Mouse (Mus musculus) mature B cell (primary cell): ENCODE measurements around the gene Rsf1.

Experiments used
- in situ Hi-C: fragments of 300-500 bp; cut with MboI; formaldehyde crosslinking; loops from 2 replicates; pipeline ENCODE4 v1.14.3; 2019

Rsf1 gene

GRCm38 (mm10) chr7:97579067-97579975, at the start of gene Rsf1, which contains the start of gene Aamdc:
Rsf1 (plus strand) TSS chr7:97579889.
Aamdc (minus strand) TSS chr7:97579497.
- in situ Hi-C loops, result no loop called here

GRCm38 (mm10) chr7:97535531-97535930, 44.2 kb upstream of the Rsf1 start:
- in situ Hi-C loops, result no loop called here

- in situ Hi-C loops, result no loop called here
Observed at GRCm38 (mm10) chr7:97536571-97536970, 43.1 kb upstream of the Rsf1 start.

- in situ Hi-C loops, result no loop called here
Observed at GRCm38 (mm10) chr7:97546462-97546861, 33.2 kb upstream of the Rsf1 start.

- in situ Hi-C loops, result no loop called here
Observed at GRCm38 (mm10) chr7:97549301-97549700, 30.4 kb upstream of the Rsf1 start.

- in situ Hi-C loops, result no loop called here
Observed at GRCm38 (mm10) chr7:97550673-97551072, 29.0 kb upstream of the Rsf1 start.

- in situ Hi-C loops, result no loop called here
Observed at GRCm38 (mm10) chr7:97563576-97563975, 16.1 kb upstream of the Rsf1 start.

GRCm38 (mm10) chr7:97569372-97569771, 10.3 kb upstream of the Rsf1 start:
- in situ Hi-C loops, result no loop called here

- in situ Hi-C loops, result no loop called here
Observed at GRCm38 (mm10) chr7:97570389-97570788, 9.3 kb upstream of the Rsf1 start.

GRCm38 (mm10) chr7:97578361-97579066, 1.2 kb upstream of the Rsf1 start:
- in situ Hi-C loops, result no loop called here

- in situ Hi-C loops, result no loop called here
Observed at GRCm38 (mm10) chr7:97579976-97580842, 520 bp downstream of the Rsf1 start.

- in situ Hi-C loops, result no loop called here
Observed at GRCm38 (mm10) chr7:97580843-97581214, 1.1 kb downstream of the Rsf1 start.

GRCm38 (mm10) chr7:97588506-97588905, 8.8 kb downstream of the Rsf1 start:
- in situ Hi-C loops, result no loop called here

GRCm38 (mm10) chr7:97590488-97590887, 10.8 kb downstream of the Rsf1 start:
- in situ Hi-C loops, result no loop called here

GRCm38 (mm10) chr7:97591336-97591735, 11.6 kb downstream of the Rsf1 start:
- in situ Hi-C loops, result no loop called here

GRCm38 (mm10) chr7:97592396-97592795, 12.7 kb downstream of the Rsf1 start:
- in situ Hi-C loops, result no loop called here

GRCm38 (mm10) chr7:97593535-97593934, 13.8 kb downstream of the Rsf1 start:
- in situ Hi-C loops, result no loop called here

GRCm38 (mm10) chr7:97598548-97598947, 18.9 kb downstream of the Rsf1 start:
- in situ Hi-C loops, result no loop called here

- in situ Hi-C loops, result no loop called here
Observed at GRCm38 (mm10) chr7:97621346-97621745, 41.7 kb downstream of the Rsf1 start.

GRCm38 (mm10) chr7:97622676-97623075, 43.0 kb downstream of the Rsf1 start:
- in situ Hi-C loops, result no loop called here

- in situ Hi-C loops, result no loop called here
Observed at GRCm38 (mm10) chr7:97623402-97623801, 43.7 kb downstream of the Rsf1 start.

- in situ Hi-C loops, result no loop called here
Observed at GRCm38 (mm10) chr7:97629351-97629750, 49.7 kb downstream of the Rsf1 start.
